Mouse (Mus musculus) MEL (cell line): Measurements from ENCODE around the gene Cwc27. TPM values are rescaled to one million over a fixed set of nuclear protein-coding genes. Genes with fewer than 3 reads are reported as not detected.

ENCODE experiments used
- DNase-seq: peaks from one replicate; pipeline ENCODE4 v3.0.0; 2011; ENCODE audit warnings: low read depth, low spot score
- H3K27ac ChIP-seq: 2 replicates; pipeline ENCODE4 v1.5.1; 2012; ENCODE audit warnings: low read depth, mild to moderate bottlenecking, control low read depth, low read length, moderate library complexity; ENCODE audit not compliant: control insufficient read depth
- H3K27me3 ChIP-seq, 2 experiments: fragments of 150-350 bp in 1 of 2; sonication (generic) in 1 of 2; 2 replicates each; pipeline ENCODE4 v1.6.1; 2012; ENCODE audit warnings: low read length in 2 of 2, mild to moderate bottlenecking in 2 of 2, improper control_type of control experiment in 1 of 2, moderate library complexity in 1 of 2; ENCODE audit not compliant: insufficient read depth in 2 of 2, control insufficient read depth in 1 of 2
- H3K36me3 ChIP-seq, 2 experiments: 2 replicates each; pipeline ENCODE4 v1.6.1; 2012 to 2014; ENCODE audit warnings: low read length in 2 of 2, improper control_type of control experiment in 1 of 2, inconsistent platforms in 1 of 2, mild to moderate bottlenecking in 1 of 2; ENCODE audit not compliant: insufficient read depth in 2 of 2, control insufficient read depth in 1 of 2
- H3K4me1 ChIP-seq, 2 experiments: fragments of 150-350 bp in 1 of 2; sonication (generic) in 1 of 2; 2 replicates each; pipeline ENCODE4 v1.6.1; 2012; ENCODE audit warnings: low read length in 2 of 2, improper control_type of control experiment in 1 of 2, mild to moderate bottlenecking in 1 of 2; ENCODE audit not compliant: insufficient read depth in 2 of 2, control insufficient read depth in 1 of 2
- H3K4me3 ChIP-seq, 2 experiments: fragments of 150-350 bp in 1 of 2; sonication (generic) in 1 of 2; 2 replicates each; pipeline ENCODE4 v1.5.1; 2012; ENCODE audit warnings: low read depth in 2 of 2, low read length in 2 of 2, mild to moderate bottlenecking in 2 of 2, moderate library complexity in 2 of 2, control low read depth in 1 of 2, improper control_type of control experiment in 1 of 2; ENCODE audit not compliant: control insufficient read depth in 1 of 2, insufficient read depth in 1 of 2
- H3K79me2 ChIP-seq: 2 replicates; pipeline ENCODE4 v1.6.1; 2012; ENCODE audit warnings: mild to moderate bottlenecking, low read length, moderate library complexity; ENCODE audit not compliant: control insufficient read depth, poor library complexity, insufficient read depth
- H3K9ac ChIP-seq: 2 replicates; pipeline ENCODE4 v1.6.1; 2012; ENCODE audit warnings: low read depth, mild to moderate bottlenecking, control low read depth, low read length, moderate library complexity; ENCODE audit not compliant: control insufficient read depth, poor library complexity, severe bottlenecking
- H3K9me3 ChIP-seq: fragments of 150-350 bp; sonication (generic); replicated peaks from 2 replicates; pipeline ENCODE4 v1.6.1; 2012; ENCODE audit warnings: mild to moderate bottlenecking, low read length, improper control_type of control experiment, moderate library complexity; ENCODE audit not compliant: insufficient read depth
- BHLHE40 ChIP-seq: IDR thresholded peaks from 2 replicates; pipeline ENCODE4 v1.6.1; 2012; ENCODE audit warnings: low read depth, mild to moderate bottlenecking, inconsistent platforms, low read length, improper control_type of control experiment, borderline replicate concordance
- CTCF ChIP-seq, 3 experiments: IDR thresholded peaks in 2 of 3; conservative IDR thresholded peaks in 1 of 3; 2 replicates each; pipeline ENCODE4 v1.5.1; 2011 to 2012; ENCODE audit warnings: low read length in 3 of 3, low read depth in 2 of 3, mild to moderate bottlenecking in 2 of 3, improper control_type of control experiment in 1 of 3, inconsistent platforms in 1 of 3, mixed read lengths in 1 of 3, moderate library complexity in 1 of 3; ENCODE audit not compliant: control insufficient read depth in 1 of 3, insufficient read depth in 1 of 3, poor library complexity in 1 of 3, severe bottlenecking in 1 of 3
- E2F4 ChIP-seq: IDR thresholded peaks from 2 replicates; pipeline ENCODE4 v1.6.1; 2011; ENCODE audit warnings: low read depth, low read length, improper control_type of control experiment, borderline replicate concordance
- HCFC1 ChIP-seq: IDR thresholded peaks from 2 replicates; pipeline ENCODE4 v1.6.1; 2012; ENCODE audit warnings: low read depth, mild to moderate bottlenecking, inconsistent platforms, low read length, improper control_type of control experiment, moderate library complexity
- MAZ ChIP-seq: IDR thresholded peaks from 2 replicates; pipeline ENCODE4 v1.6.1; 2012; ENCODE audit warnings: low read depth, mild to moderate bottlenecking, inconsistent platforms, low read length, improper control_type of control experiment
- MEF2A ChIP-seq: IDR thresholded peaks from 2 replicates; pipeline ENCODE4 v1.6.1; 2014; ENCODE audit warnings: low read depth, mild to moderate bottlenecking, inconsistent platforms, low read length, improper control_type of control experiment; ENCODE audit not compliant: poor library complexity, insufficient replicate concordance, severe bottlenecking; ENCODE audit errors: extremely low read depth
- NELFE ChIP-seq: IDR thresholded peaks from 2 replicates; pipeline ENCODE4 v1.6.1; 2011; ENCODE audit warnings: low read depth, low read length, improper control_type of control experiment
- NRF1 ChIP-seq: IDR thresholded peaks from 2 replicates; pipeline ENCODE4 v1.6.1; 2014; ENCODE audit warnings: low read depth, mild to moderate bottlenecking, inconsistent platforms, low read length, improper control_type of control experiment, moderate library complexity; ENCODE audit not compliant: poor library complexity, insufficient read depth, severe bottlenecking
- POLR2AphosphoS2 ChIP-seq: IDR thresholded peaks from 2 replicates; pipeline ENCODE4 v1.6.1; 2011; ENCODE audit warnings: low read length, improper control_type of control experiment
- POLR2AphosphoS5 ChIP-seq: IDR thresholded peaks from 2 replicates; pipeline ENCODE4 v1.6.1; 2012; ENCODE audit warnings: low read depth, borderline replicate concordance, mild to moderate bottlenecking, inconsistent platforms, low read length, moderate library complexity, mixed read lengths
- RAD21 ChIP-seq: IDR thresholded peaks from 2 replicates; pipeline ENCODE4 v1.6.1; 2011; ENCODE audit warnings: mild to moderate bottlenecking, low read depth, low read length, improper control_type of control experiment
- RCOR1 ChIP-seq: IDR thresholded peaks from 2 replicates; pipeline ENCODE4 v1.6.1; 2012; ENCODE audit warnings: low read depth, mild to moderate bottlenecking, inconsistent platforms, low read length, improper control_type of control experiment
- TBP ChIP-seq: IDR thresholded peaks from 2 replicates; pipeline ENCODE4 v1.8.0; 2011; ENCODE audit warnings: low read depth, low read length, improper control_type of control experiment
- USF1 ChIP-seq: IDR thresholded peaks from 2 replicates; pipeline ENCODE4 v1.6.1; 2014; ENCODE audit warnings: low read depth, mild to moderate bottlenecking, inconsistent platforms, low read length, improper control_type of control experiment, moderate library complexity
- ZNF384 ChIP-seq: IDR thresholded peaks from 2 replicates; pipeline ENCODE4 v1.6.1; 2012; ENCODE audit warnings: low read depth, mild to moderate bottlenecking, inconsistent platforms, low read length, improper control_type of control experiment
- polyA plus RNA-seq, 2 experiments: library from polyadenylated mRNA; stranded (reverse) in 1 of 2; unstranded in 1 of 2; fragments of >175 nt in 1 of 2; fragments of >200 nt in 1 of 2; gene quantifications; 2 replicates each; pipeline versions ENCODE4 v1.2.1 to v1.2.4; 2012; ENCODE audit warnings: low replicate concordance in 2 of 2, low read depth in 1 of 2; ENCODE audit not compliant: insufficient read length in 2 of 2, insufficient read depth in 1 of 2, missing spikeins in 1 of 2
- total RNA-seq: library from RNA; depleted of rRNA; stranded (reverse); fragments of 300-350 nt; gene quantifications from 2 replicates; pipeline ENCODE4 v1.2.3, GENCODE M21; 2012

The Cwc27 gene
- total and polyA plus RNA-seq, 3 experiments, result 18.3 to 22.0 TPM; not detected in 1

GRCm38 (mm10) chr13:104617201-104617600 lies 199.7 kb downstream of the Cwc27 start:
- H3K4me3 ChIP-seq, result no peak overlapping the region
- no peaks in the 10 kb centered on the region for H3K9me3 ChIP-seq
- H3K27me3 ChIP-seq, result no peaks in the 10 kb centered on the region
- TF ChIP-seq USF1, result no peak
- no peak for TF ChIP-seq POLR2AphosphoS2
- TF ChIP-seq MEF2A, result no peak
- no peak for TF ChIP-seq HCFC1
- TF ChIP-seq CTCF (IDR thresholded peaks at IDR 0.05 in 2 of 3, conservative IDR thresholded peaks at IDR 0.05 in 1 of 3; ENCODE audit: control insufficient read depth in 1 of 3, insufficient read depth in 1 of 3, low read depth in 2 of 3, low read length in 3 of 3, poor library complexity in 1 of 3, severe bottlenecking in 1 of 3), result no peak
- TF ChIP-seq TBP, result no peak
- no peak for TF ChIP-seq POLR2AphosphoS5
- TF ChIP-seq ZNF384, result no peak
- TF ChIP-seq E2F4, result no peak
- no peak for TF ChIP-seq NELFE
- no peak for TF ChIP-seq BHLHE40
- DNase-seq, result no peak
- H3K27ac ChIP-seq, result no peak overlapping the region
- H3K4me1 ChIP-seq, result no peaks in the 10 kb centered on the region; a peak in 1 of 4 replicates
- no peak overlapping the region for H3K9ac ChIP-seq
- H3K36me3 ChIP-seq, result no peaks in the 10 kb centered on the region
- no peaks in the 10 kb centered on the region for H3K79me2 ChIP-seq

GRCm38 (mm10) chr13:104615999-104616810 lies 200.7 kb downstream of the Cwc27 start:
- Histone ChIP-seq H3K4me3 (no peak overlapping the region), H3K9ac (no peak overlapping the region), H3K9me3 (no peaks in the 10 kb centered on the region), H3K27me3 (no peaks in the 10 kb centered on the region), H3K4me1 (no peaks in the 10 kb centered on the region; a peak in 1 of 4 replicates), H3K79me2 (no peaks in the 10 kb centered on the region), H3K27ac (no peak overlapping the region), H3K36me3 (no peaks in the 10 kb centered on the region)
- TF ChIP-seq MAZ, result no peak
- TF ChIP-seq RCOR1, result no peak
- TF ChIP-seq RAD21, result no peak
- TF ChIP-seq NRF1, result no peak
- no peak for DNase-seq
